Mouse (Mus musculus): ENCODE data around the gene Fads1.

Gene Fads1

DNA sequence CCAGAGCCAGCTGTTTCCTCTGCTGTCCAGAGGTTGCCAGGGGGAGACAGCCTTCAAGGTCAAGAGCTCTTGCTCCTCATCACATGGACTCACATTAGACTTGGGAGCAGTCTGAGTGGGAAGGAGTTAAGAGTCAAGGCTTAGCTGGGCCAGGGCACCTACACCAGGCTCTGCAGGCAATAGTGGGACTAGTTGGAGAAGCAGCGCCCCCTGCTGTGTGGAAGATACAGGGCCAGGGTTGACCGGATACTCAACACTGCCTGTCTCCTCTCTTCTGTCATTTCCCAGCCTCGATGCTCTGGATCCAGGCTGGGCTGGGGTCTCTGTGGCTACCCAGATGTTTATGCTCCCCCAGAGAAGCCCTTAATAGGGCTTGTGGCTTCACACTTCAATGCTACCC, 61.5 kb downstream of the Fads1 start:
- no peak for DNase-seq (ENCODE audit: extremely low read depth, low read depth, low spot score)

All from fat pad, adult 2 months (tissue).